In the genomic region with DNA sequence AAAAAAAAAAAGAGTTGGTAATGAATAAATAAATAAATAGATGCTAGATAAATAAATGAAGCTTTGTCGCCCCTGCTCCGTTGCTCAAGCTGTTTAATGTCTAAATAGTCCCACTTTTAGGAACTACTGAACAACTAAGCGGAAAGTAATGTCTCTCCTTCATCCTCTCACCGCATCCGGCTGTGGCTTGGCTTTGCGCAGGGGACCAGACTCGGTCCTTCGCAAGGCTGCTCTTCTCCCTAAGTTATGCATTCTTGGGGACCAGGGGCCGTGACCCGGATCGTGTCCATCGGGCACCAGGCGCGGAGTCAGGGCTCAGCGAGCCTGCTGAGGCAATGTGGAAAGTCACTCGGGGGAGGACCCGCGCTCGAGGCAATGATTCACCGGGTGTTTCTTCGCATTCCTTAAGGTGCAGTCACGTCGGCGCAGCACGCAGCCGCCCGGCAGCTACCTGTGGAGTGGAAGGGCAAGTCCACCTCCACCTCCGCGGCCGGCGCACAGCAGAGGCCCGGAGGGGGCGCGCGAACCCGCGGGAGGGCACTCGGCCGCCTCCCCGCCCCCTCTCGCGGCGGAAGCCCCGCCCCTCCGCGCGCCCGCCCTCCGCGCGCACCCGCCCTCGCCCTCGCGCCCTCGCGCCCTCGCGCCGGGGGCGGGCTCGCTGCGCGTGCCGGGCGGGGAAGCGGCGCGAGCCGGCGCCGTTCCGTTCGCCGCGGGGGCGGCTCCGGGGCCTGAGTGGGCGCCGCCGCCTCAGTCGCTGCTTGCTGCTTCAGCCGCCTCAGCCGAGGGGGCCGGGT, we compare ENCODE assay signal across 8 mouse cellular contexts. TPM values are rescaled to one million over a fixed set of nuclear protein-coding genes. Genes with fewer than 3 reads are reported as not detected.
DNase-seq lines count a peak whose midpoint lies in the region; ATAC-seq lines count a peak whose summit lies in the region.

Dtnb (plus strand) TSS at position 595 of the 794 bp plus-strand sequence.

- H3K27me3 ChIP-seq in hindbrain, embryonic 14.5 days (ENCODE audit: control insufficient read depth, insufficient read depth, low read length): no peaks in the 10 kb centered on the region

- H3K27ac ChIP-seq in hindbrain, embryonic 14.5 days: peak within 1 kb of the TSS; percentile 92
- 0 out of 2 replicates have a peak within 1 kb of the TSS, but pooled peaks have one; percentile 7 for H3K27ac ChIP-seq in macrophage

- ATAC-seq in hindbrain, embryonic 14.5 days (ENCODE audit: low FRiP score): peak; percentile 88

- peak within 1 kb of the TSS; percentile 89 for H3K4me3 ChIP-seq in hindbrain, embryonic 14.5 days (replicated peaks; ENCODE audit: low read length)
- peak within 1 kb of the TSS; percentile 55 for H3K4me3 ChIP-seq in macrophage (ENCODE audit: inconsistent target)

- H3K36me3 ChIP-seq in hindbrain, embryonic 14.5 days (replicated peaks; ENCODE audit: control insufficient read depth, insufficient read depth): no peaks in the 10 kb centered on the region
- no peaks in the 10 kb centered on the region for H3K36me3 ChIP-seq in macrophage (ENCODE audit: inconsistent target)

- WGBS in hindbrain, embryonic 14.5 days: 1% methylated on average over 55 of the region's 85 CpGs
- 0% methylated on average over 47 of the region's 85 CpGs for WGBS in macrophage (ENCODE audit: missing documents)

- DNase-seq in R1 (ENCODE audit: low read depth, low spot score): peak; percentile 67
- DNase-seq in cerebellum, postnatal 25 days: peak; percentile 80 to 89
- peak; percentile 73 to 76 for DNase-seq in frontal cortex, postnatal 36 days (ENCODE audit: low spot score in 2 of 2)
- peak; percentile 75 for DNase-seq in hindbrain, embryonic 14.5 days (ENCODE audit: low spot score)
- DNase-seq in left cerebral cortex, adult 18-20 months (ENCODE audit: low spot score in 2 of 2): peak; percentile 62 to 74
- DNase-seq in right cerebral cortex, adult 18-20 months: peak; percentile 84
- peak; percentile 32 for DNase-seq in urinary bladder, postnatal 10 days (ENCODE audit: low spot score)

- H3K4me1 ChIP-seq in hindbrain, embryonic 14.5 days (replicated peaks; ENCODE audit: control insufficient read depth, insufficient read depth, low read length): peaks cover 9% of the 10 kb centered on the region

- H3K9ac ChIP-seq in hindbrain, embryonic 14.5 days: peak within 1 kb of the TSS; percentile 96

- no peaks in the 10 kb centered on the region for H3K9me3 ChIP-seq in hindbrain, embryonic 14.5 days (ENCODE audit: control insufficient read depth, low read length)

- H3K4me2 ChIP-seq in hindbrain, embryonic 14.5 days (replicated peaks): peak within 1 kb of the TSS; percentile 58

- no peaks in the 10 kb centered on the region for H3K79me2 ChIP-seq in macrophage (ENCODE audit: inconsistent target)

RNA-seq across cellular contexts. Expression of gene Dtnb, which starts in this region (rescaled TPM):
- polyA plus RNA-seq in hindbrain, embryonic 14.5 days (2014; fragmentation: Nextera tagmentation; extraction: Ambion mirVana): 53.0 and 58.4 TPM in 2 replicates
- 100 to 1,000 TPM; 124 to 136 TPM for total RNA-seq in left cerebral cortex, adult 18-20 months (2021)
- total RNA-seq in macrophage (2018; cell fraction: chromatin; rRNA removed): 10 to 100 TPM; 13.1 to 61.7 (median 17.4) TPM
- total RNA-seq in macrophage (2018; cell fraction: cytosol; rRNA removed): 1 to 10 TPM; 2.6 to 7.4 (median 4.8) TPM
- total RNA-seq in macrophage (2018; cell fraction: nucleus; rRNA removed): 10 to 100 TPM in 13 of 26 experiments, 1 to 10 TPM in 13; 7.0 to 34.3 (median 9.9) TPM
- polyA plus RNA-seq in macrophage (2018): 2.9 to 6.5 TPM (median 3.7 TPM) in 3 replicates

Comparison
In these comparisons a context has a peak if more than half of its experiments do, and no peak if none do; other contexts are left out.
1. Peak in every context shown above with its lines: DNase-seq, ATAC-seq, H3K4me3 ChIP-seq and H3K27ac ChIP-seq.
2. DNase-seq: peak in every context shown above with its lines; median percentile 84 in cerebellum, postnatal 25 days; 84 in right cerebral cortex, adult 18-20 months; 75 in hindbrain, embryonic 14.5 days; 74 in frontal cortex, postnatal 36 days; 68 in left cerebral cortex, adult 18-20 months; 67 in R1; 32 in urinary bladder, postnatal 10 days.